7 mouse cellular contexts compared by ENCODE assay signal in genomic region chr1:86532362-86533051, GRCm38 (mm10). TPM values are rescaled to one million over a fixed set of nuclear protein-coding genes. Genes with fewer than 3 reads are reported as not detected.
A peak's percentile ranks its signal among the peaks of the same experiment; 100 is the strongest.
DNase-seq lines count a peak whose midpoint lies in the region; ATAC-seq and TF ChIP-seq lines count a peak whose summit lies in the region.

No protein-coding gene starts in this region.

- H3K9ac ChIP-seq in intestine, postnatal 0 days (ENCODE audit: low read depth, low read length), result no peak overlapping the region
- H3K9ac ChIP-seq in midbrain, embryonic 12.5 days (replicated peaks), result no peak overlapping the region

- H3K4me3 ChIP-seq in intestine, postnatal 0 days (ENCODE audit: low read depth, low read length), result no peak overlapping the region
- peak overlapping the region; percentile 9; the same call in 1 of the 2 replicates for H3K4me3 ChIP-seq in midbrain, embryonic 12.5 days

- TF ChIP-seq CTCF in intestine, postnatal 0 days (IDR thresholded peaks at IDR 0.05; ENCODE audit: low read depth), result peak; percentile 89

- no peaks in the 10 kb centered on the region for H3K9me3 ChIP-seq in intestine, postnatal 0 days (ENCODE audit: control insufficient read depth)
- H3K9me3 ChIP-seq in midbrain, embryonic 12.5 days, result no peaks in the 10 kb centered on the region

- WGBS in intestine, postnatal 0 days, result 24% methylated on average over 11 of the region's 11 CpGs
- WGBS in midbrain, embryonic 12.5 days, result 24% methylated on average over 11 of the region's 11 CpGs

- peaks cover 4% of the 10 kb centered on the region; the same call in 1 of the 2 replicates for H3K36me3 ChIP-seq in intestine, postnatal 0 days (ENCODE audit: control insufficient read depth, insufficient read depth)
- H3K36me3 ChIP-seq in midbrain, embryonic 12.5 days, result peaks cover 28% of the 10 kb centered on the region

- peak overlapping the region; percentile 44 for H3K4me2 ChIP-seq in intestine, postnatal 0 days (replicated peaks; ENCODE audit: low read depth)
- peak overlapping the region; percentile 18 for H3K4me2 ChIP-seq in midbrain, embryonic 12.5 days (replicated peaks)

- DNase-seq in adrenal gland, adult 8-10 months, result peak; percentile 84
- peak; percentile 93 for DNase-seq in embryo, embryonic 9.5 days (ENCODE audit: extremely low spot score)
- peak; percentile 95 for DNase-seq in left cerebral cortex, postnatal 4 days
- DNase-seq in skeletal muscle tissue, adult 2 months (ENCODE audit: low read depth, low spot score), result peak; percentile 86

- H3K27me3 ChIP-seq in intestine, postnatal 0 days (replicated peaks; ENCODE audit: control insufficient read depth, insufficient read depth, low read length), result no peaks in the 10 kb centered on the region
- no peaks in the 10 kb centered on the region for H3K27me3 ChIP-seq in midbrain, embryonic 12.5 days

- intact Hi-C loops in left cerebral cortex, postnatal 4 days (cut with DNase I), result loop anchor here (2.0 kb wide), 2 partner anchors 30 to 92 kb away; no protein-coding TSS in a partner anchor

- H3K27ac ChIP-seq in intestine, postnatal 0 days (ENCODE audit: low read depth, low read length), result no peak overlapping the region
- H3K27ac ChIP-seq in midbrain, embryonic 12.5 days (replicated peaks), result peak overlapping the region; percentile 77

- H3K4me1 ChIP-seq in intestine, postnatal 0 days (replicated peaks; ENCODE audit: control insufficient read depth, insufficient read depth, low read length), result no peaks in the 10 kb centered on the region
- peaks cover 34% of the 10 kb centered on the region for H3K4me1 ChIP-seq in midbrain, embryonic 12.5 days

- ATAC-seq in granulocyte monocyte progenitor cell, adult 5-6 weeks (replicated peaks; ENCODE audit: poor library complexity, severe bottlenecking), result peak; percentile 51
- peak; percentile 19 for ATAC-seq in intestine, postnatal 0 days
- ATAC-seq in midbrain, embryonic 12.5 days (ENCODE audit: low FRiP score, low read depth), result peak; percentile 66

RNA-seq across cellular contexts. Expression of gene Ptma, which starts 6.0 kb away (rescaled TPM):
- total RNA-seq in adrenal gland, adult 8-10 months (2022), result 100 to 1,000 TPM; 448 to 514 (median 510) TPM
- total RNA-seq in granulocyte monocyte progenitor cell, adult 5-6 weeks (2014; fragmentation: Nextera tagmentation), result 3,814 and 3,953 TPM in 2 replicates
- 7,771 and 8,789 TPM in 2 replicates for total RNA-seq in granulocyte monocyte progenitor cell, adult 5-6 weeks (2017)
- 1,008 and 1,098 TPM in 2 replicates for polyA plus RNA-seq in intestine, postnatal 0 days (2015; fragmentation: Nextera tagmentation; extraction: Ambion mirVana)
- 1,000 to 10,000 TPM; 1,018 to 1,064 TPM for total RNA-seq in left cerebral cortex, postnatal 4 days (2021)
- polyA plus RNA-seq in midbrain, embryonic 12.5 days (2016; fragmentation: Nextera tagmentation; extraction: Ambion mirVana), result 2,626 and 2,824 TPM in 2 replicates

RNA-seq across cellular contexts. Expression of gene Pde6d, which starts 49.9 kb away (rescaled TPM):
- 10 to 100 TPM; 36.8 to 47.2 (median 42.3) TPM for total RNA-seq in adrenal gland, adult 8-10 months (2022)
- total RNA-seq in granulocyte monocyte progenitor cell, adult 5-6 weeks (2014; fragmentation: Nextera tagmentation), result 57.7 and 68.0 TPM in 2 replicates
- 32.0 and 33.0 TPM in 2 replicates for total RNA-seq in granulocyte monocyte progenitor cell, adult 5-6 weeks (2017)
- 41.9 and 42.6 TPM in 2 replicates for polyA plus RNA-seq in intestine, postnatal 0 days (2015; fragmentation: Nextera tagmentation; extraction: Ambion mirVana)
- 10 to 100 TPM; 74.4 to 74.5 TPM for total RNA-seq in left cerebral cortex, postnatal 4 days (2021)
- 96.6 and 104 TPM in 2 replicates for polyA plus RNA-seq in midbrain, embryonic 12.5 days (2016; fragmentation: Nextera tagmentation; extraction: Ambion mirVana)

RNA-seq across cellular contexts. Expression of gene Cops7b, which starts 50.2 kb away (rescaled TPM):
- 10 to 100 TPM; 13.1 to 16.3 (median 14.6) TPM for total RNA-seq in adrenal gland, adult 8-10 months (2022)
- 22.1 and 29.3 TPM in 2 replicates for total RNA-seq in granulocyte monocyte progenitor cell, adult 5-6 weeks (2014; fragmentation: Nextera tagmentation)
- total RNA-seq in granulocyte monocyte progenitor cell, adult 5-6 weeks (2017), result 19.9 and 24.2 TPM in 2 replicates
- polyA plus RNA-seq in intestine, postnatal 0 days (2015; fragmentation: Nextera tagmentation; extraction: Ambion mirVana), result 14.2 and 15.7 TPM in 2 replicates
- total RNA-seq in left cerebral cortex, postnatal 4 days (2021), result 10 to 100 TPM; 34.2 to 36.5 TPM
- polyA plus RNA-seq in midbrain, embryonic 12.5 days (2016; fragmentation: Nextera tagmentation; extraction: Ambion mirVana), result 62.4 and 62.6 TPM in 2 replicates
